Mouse (Mus musculus) testis, adult 2 months (tissue): ENCODE data around the gene Omp.

Experiments used
- CTCF ChIP-seq: fragments of 200-500 bp; IDR thresholded peaks from 2 replicates; pipeline ENCODE4 v1.5.1; 2012; ENCODE audit warnings: low read depth, mild to moderate bottlenecking, inconsistent platforms, low read length, moderate library complexity; ENCODE audit not compliant: control insufficient read depth, insufficient read depth, insufficient replicate concordance
- POLR2A ChIP-seq: fragments of 200-500 bp; IDR thresholded peaks from 2 replicates; pipeline ENCODE4 v1.6.1; 2012; ENCODE audit warnings: low read depth, mild to moderate bottlenecking, inconsistent platforms, low read length, moderate library complexity; ENCODE audit not compliant: control insufficient read depth

GRCm38 (mm10) chr7:98121241-98121640 lies 24.1 kb downstream of the Omp start:
- TF ChIP-seq POLR2A (no peak), CTCF (no peak)
